Mouse (Mus musculus) neutrophil, adult 83 days (primary cell): ENCODE data around the gene Rprml. TPM values are rescaled to one million over a fixed set of nuclear protein-coding genes. Genes with fewer than 3 reads are reported as not detected.

Experiments
- total RNA-seq, 2 experiments: library from RNA; stranded (reverse); gene quantifications; one replicate each; pipeline ENCODE4 v1.2.4; 2023

Gene Rprml
- not detected for total RNA-seq

GRCm38 (mm10) chr11:103649301-103649982 is at the start of gene Rprml:
Rprml (plus strand) TSS chr11:103649570.

GRCm38 (mm10) chr11:103621040-103621439 is 28.3 kb upstream of the Rprml start, which contains the start of gene Gm884:
Gm884 (minus strand) TSS chr11:103621140.

GRCm38 (mm10) chr11:103638790-103639189 is 10.6 kb upstream of the Rprml start, which contains the start of gene Lyzl6:
Lyzl6 (minus strand) TSS chr11:103638890.

DNA sequence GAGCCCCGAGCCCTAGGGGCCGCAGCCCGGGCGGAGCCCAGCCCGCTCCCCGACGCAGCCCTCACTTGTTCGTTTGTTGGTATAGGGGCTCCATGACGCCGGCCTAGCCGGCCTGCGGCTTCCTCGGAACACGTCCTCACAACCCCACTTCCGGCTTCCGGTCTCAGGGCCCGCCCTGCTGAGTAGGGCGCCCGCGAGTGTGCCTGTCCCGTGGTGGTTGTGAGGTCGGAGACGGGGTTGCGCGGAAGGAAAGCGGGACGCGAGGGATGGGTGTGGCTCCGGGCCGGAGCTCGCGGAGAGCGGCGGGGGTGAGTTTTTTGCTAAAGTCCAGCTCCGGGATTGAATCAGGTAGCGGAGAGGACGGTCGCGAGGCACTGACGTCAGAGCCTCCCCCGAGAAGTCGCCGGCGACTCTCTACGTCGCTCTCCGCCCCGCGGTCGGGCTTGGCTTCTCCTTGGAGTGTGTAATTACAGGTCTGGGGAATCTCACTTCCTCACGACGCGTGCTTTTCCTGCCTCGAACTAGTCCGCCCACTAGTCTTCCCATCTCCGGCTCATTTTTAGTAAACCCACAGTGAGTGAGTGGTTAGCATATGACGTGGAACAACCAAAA is 48.3 kb downstream of the Rprml start, which contains the start of gene Gosr2:
Gosr2 (minus strand) TSS at position 334 of the 612 bp plus-strand sequence.

Other genes with a start within 250 kb of the Rprml start
- gene Plekhm1, start 236.9 kb upstream of the Rprml start, total RNA-seq = 10 to 100 TPM; 42.6 to 46.1 TPM
- not detected for gene Lrrc37a, start 145.0 kb upstream of the Rprml start, total RNA-seq
- gene Gm884, start 28.4 kb upstream of the Rprml start, total RNA-seq = not detected
- gene Lyzl6, start 10.7 kb upstream of the Rprml start, total RNA-seq = not detected
- 10 to 100 TPM; 46.0 to 46.8 TPM for gene Gosr2, start 48.3 kb downstream of the Rprml start, total RNA-seq
- gene Wnt9b, start 100.3 kb downstream of the Rprml start, total RNA-seq = not detected
- not detected for gene Wnt3, start 124.6 kb downstream of the Rprml start, total RNA-seq